Mouse (Mus musculus) left cerebral cortex, postnatal 25 days (tissue): Measurements from ENCODE around the gene Hoxd9. TPM values are rescaled to one million over a fixed set of nuclear protein-coding genes. Genes with fewer than 3 reads are reported as not detected.

ENCODE experiments used
- DNase-seq, 2 experiments: peaks; one replicate each; pipeline ENCODE4 v3.0.0; 2022; ENCODE audit warnings: low spot score in 2 of 2, mixed read lengths in 1 of 2
- intact Hi-C: fragments of 180-260 bp; cut with DNase I; formaldehyde crosslinking; loops from one replicate; pipeline ENCODE4 v1.15.1; 2025
- microRNA-seq, 2 experiments: library from miRNA; unstranded; fragments of <30 nt; microRNA quantifications; one replicate each; pipeline ENCODE4 v1.2.0; 2022
- total RNA-seq, 2 experiments: library from RNA; stranded (reverse); gene quantifications; 2 replicates each; pipeline ENCODE4 v1.2.3; 2021

Gene Hoxd9
- total RNA-seq, 2 experiments from 2014 or later, result not detected

GRCm38 (mm10) chr2:74738623-74739475 lies 41.3 kb downstream of the Hoxd9 start:
- intact Hi-C loops, result loop anchor here (10.0 kb wide), 1 partner anchor 1464 kb away; the partner anchor contains the start of gene Sp9
- DNase-seq, result no peak

DNA sequence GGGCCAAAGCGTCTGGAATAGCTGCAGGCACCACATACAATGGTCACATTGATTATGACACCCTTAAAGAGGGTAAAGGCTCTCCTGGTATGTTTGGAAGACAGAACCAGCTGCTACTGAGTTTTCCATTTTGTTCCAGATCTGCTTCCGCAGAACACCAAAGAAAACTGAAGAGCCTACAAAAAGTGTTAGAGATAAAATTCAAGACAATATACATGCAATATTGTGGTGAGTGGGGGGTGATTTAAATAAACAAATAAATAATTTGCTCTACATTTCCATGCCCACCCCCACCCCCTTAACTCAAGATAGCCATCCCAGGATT lies 41.9 kb downstream of the Hoxd9 start:
- intact Hi-C loops, result loop anchor here (10.0 kb wide), 1 partner anchor 1465 kb away; the partner anchor contains the start of gene Sp9
- DNase-seq, result no peak

GRCm38 (mm10) chr2:74739869-74740268 lies 42.3 kb downstream of the Hoxd9 start:
- DNase-seq, result no peak
- intact Hi-C loops, result loop anchor here (10.0 kb wide), 2 partner anchors 685 to 1465 kb away; partner anchors contain the start of gene Sp9

DNA sequence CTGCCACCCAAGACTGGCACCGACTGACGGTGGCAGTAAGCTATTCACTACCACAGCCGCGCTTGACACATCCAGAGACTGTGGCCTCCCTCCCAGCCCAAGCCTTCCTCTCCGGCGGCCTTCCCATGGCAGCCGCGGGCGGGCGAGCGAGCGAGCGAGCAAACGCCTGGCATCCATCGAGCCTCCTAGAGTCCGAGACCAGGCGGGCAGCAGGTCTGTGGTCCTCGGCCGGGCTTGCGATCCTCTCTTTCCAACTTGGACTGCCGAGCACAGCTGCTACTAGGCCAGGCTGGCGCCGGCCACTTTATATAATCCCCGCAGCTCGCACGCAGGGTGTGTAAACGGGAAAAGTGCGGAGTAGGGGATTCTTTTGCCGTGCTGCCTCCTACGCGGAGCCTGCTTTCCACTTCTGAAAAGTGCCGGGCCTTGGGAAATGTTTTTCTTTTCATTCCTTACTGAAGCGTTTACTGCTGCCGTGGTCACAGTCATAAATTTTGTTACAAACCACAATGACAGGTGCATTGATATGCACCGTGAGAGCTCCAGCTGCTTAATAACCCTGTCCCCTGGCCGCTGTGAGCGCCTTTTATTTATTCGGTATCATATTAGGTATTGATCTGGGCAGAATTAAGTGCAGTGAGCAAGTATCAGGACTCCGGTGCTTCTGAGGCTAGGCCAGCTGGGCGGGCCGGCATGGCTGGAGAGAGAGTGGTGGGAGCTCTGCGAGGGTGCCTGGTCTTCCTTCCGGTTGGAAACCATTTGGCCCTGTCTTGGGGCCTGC lies 43.0 kb downstream of the Hoxd9 start:
- DNase-seq, result no peak
- intact Hi-C loops, result loop anchor here (10.0 kb wide), 1 partner anchor 684 kb away; no protein-coding TSS in a partner anchor

DNA sequence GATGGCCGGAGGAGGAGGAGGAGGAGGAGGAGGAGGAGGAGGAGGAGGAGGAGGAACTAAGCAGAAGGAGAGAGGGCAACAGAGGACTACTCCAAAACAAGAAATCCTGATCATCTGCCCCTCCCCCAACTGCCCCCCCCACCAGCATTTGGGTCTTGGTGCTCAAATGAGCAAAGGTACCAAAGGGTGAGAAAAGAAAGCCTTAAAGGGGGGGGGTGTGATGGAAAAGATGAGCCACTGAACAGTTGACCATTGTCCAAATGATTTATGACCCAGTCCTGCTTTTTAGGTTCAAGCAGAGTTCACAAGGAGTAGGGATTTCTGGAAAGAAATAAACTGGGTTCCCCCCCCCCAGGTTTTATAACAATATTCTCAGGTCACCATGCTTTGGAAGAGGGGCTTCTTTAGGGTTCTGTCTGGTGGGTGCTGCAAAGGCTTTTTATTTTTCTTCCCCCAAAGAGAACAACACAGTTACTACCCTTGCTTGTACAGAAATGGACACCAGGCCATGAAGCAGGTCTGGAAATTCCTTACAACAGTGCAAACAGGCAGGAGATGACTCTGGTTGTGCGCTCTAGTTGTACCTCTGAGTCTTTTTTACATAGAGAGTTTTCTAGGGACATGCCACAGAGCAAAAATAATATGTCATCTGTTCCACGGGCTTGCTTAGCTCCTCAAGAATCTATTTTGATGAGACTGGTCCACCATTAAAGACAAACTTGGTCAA lies 43.9 kb downstream of the Hoxd9 start:
- no peak for DNase-seq
- intact Hi-C loops, result loop anchor here (10.0 kb wide), 1 partner anchor 683 kb away; no protein-coding TSS in a partner anchor

GRCm38 (mm10) chr2:74741979-74742277 lies 44.4 kb downstream of the Hoxd9 start:
- DNase-seq, result no peak
- intact Hi-C loops, result loop anchor here (10.0 kb wide), 1 partner anchor 683 kb away; no protein-coding TSS in a partner anchor

DNA sequence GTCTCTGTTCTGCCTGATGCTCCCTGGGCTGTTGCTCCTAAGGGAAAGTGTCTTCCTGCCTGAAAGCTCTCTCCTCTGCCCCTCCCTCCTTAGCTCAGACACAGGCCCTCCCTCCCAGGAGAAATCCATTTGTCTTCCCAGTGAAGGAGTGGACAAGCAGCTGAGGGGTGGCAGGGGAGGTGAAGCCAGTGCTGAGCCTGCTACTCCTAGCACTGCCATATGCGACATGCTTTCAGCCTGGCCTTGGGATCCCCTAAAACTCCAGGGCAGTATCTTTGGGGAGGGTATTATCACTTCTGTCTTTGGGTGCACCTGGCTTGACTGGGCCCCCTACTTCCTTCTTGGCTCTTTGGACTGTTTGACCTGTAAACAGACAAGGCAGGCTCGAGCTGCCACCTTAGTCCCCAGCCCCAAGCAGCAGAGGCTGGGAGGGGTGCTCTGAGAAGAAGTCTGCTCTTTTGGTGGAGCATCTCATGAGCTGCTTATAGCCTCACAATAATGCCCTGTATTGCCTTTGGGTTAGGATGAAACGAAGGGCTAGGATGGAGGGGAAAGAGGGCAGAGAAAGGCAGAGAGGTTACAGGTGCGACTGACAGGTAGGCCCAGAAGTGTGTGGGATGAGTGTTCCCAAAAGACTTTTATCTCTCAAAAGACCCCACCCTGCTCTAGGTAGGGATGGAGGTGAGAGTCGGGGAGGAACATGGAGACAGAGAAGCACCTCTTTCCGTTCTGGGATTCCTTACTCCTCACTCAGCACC lies 48.2 kb downstream of the Hoxd9 start:
- intact Hi-C loops, result loop anchor here (5.0 to 10.0 kb wide), 2 partner anchors 93 to 679 kb away; no protein-coding TSS in a partner anchor

DNA sequence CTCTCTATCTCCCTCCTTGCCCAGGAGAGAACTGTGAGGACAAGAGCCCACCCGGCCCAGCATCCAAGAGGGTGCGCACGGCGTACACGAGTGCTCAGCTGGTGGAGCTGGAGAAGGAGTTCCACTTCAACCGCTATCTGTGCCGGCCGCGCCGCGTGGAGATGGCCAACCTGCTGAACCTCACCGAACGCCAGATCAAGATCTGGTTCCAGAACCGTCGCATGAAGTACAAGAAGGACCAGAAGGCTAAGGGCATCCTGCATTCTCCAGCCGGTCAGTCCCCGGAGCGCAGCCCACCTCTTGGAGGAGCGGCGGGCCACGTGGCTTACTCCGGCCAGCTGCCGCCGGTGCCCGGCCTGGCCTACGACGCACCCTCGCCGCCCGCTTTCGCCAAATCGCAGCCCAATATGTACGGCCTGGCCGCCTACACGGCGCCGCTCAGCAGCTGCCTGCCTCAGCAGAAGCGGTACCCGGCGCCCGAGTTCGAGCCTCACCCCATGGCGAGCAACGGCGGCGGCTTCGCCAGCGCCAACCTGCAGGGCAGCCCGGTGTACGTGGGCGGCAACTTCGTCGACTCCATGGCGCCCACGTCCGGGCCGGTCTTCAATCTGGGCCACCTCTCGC lies 48.9 kb downstream of the Hoxd9 start:
- no peak for DNase-seq
- intact Hi-C loops, result loop anchor here (5.0 to 10.0 kb wide), 2 partner anchors 94 to 678 kb away; no protein-coding TSS in a partner anchor

More for the DNA sequence above, 48.2 kb downstream of the Hoxd9 start:
- DNase-seq, result no peak

DNA sequence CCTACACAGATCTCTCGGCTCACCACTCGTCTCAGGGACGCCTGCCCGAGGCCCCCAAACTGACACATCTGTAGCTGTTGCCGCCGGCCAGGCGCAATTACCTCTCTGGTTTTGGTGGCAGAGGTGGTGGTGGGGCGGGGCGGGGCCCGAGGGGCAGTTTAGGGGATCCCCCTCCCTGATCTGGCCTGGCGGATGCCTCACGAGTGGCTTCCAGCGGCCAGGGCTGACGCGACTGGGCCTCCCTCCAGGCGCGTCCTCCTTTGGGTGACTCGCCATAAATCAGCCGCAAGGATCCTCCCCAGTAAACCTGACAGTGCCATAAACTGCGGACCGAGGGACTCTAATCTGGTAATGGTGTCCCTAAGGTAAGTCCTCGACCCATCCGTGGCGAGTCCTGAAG lies 49.5 kb downstream of the Hoxd9 start:
- no peak for DNase-seq
- intact Hi-C loops, result loop anchor here (5.0 to 10.0 kb wide), 2 partner anchors 95 to 678 kb away; no protein-coding TSS in a partner anchor

- DNase-seq, result no peak
- intact Hi-C loops, result loop anchor here (5.0 to 10.0 kb wide), 2 partner anchors 95 to 677 kb away; no protein-coding TSS in a partner anchor
Observed at GRCm38 (mm10) chr2:74747661-74748141, 50.2 kb downstream of the Hoxd9 start.

DNA sequence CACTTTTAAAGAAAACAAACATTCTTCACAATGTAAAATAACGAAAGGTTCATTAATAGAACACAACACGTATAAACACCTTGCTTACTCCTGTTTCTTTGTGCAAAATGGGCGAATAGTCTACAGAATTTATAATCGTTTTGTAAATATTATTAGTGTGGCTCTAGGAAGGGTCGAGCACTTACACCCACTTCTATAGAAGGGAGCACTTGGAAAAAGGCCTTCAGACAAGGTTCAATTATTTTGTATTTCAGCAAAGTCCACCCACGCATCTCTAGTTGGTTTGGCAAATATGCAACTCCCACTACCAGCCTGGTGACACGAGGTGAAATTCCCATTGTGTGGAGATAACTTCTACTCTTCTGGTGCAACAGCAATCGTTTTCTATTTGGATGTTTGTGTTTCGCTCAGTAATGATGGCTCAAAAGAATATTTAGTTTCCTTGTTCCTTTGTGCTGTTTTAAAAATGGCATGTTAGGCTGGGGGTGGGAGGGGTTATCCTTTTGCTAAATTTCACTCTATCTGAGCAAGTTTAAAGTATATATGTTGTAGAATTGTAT lies 51.0 kb downstream of the Hoxd9 start:
- intact Hi-C loops, result loop anchor here (5.0 to 10.0 kb wide), 2 partner anchors 96 to 676 kb away; no protein-coding TSS in a partner anchor
- DNase-seq, result no peak

DNA sequence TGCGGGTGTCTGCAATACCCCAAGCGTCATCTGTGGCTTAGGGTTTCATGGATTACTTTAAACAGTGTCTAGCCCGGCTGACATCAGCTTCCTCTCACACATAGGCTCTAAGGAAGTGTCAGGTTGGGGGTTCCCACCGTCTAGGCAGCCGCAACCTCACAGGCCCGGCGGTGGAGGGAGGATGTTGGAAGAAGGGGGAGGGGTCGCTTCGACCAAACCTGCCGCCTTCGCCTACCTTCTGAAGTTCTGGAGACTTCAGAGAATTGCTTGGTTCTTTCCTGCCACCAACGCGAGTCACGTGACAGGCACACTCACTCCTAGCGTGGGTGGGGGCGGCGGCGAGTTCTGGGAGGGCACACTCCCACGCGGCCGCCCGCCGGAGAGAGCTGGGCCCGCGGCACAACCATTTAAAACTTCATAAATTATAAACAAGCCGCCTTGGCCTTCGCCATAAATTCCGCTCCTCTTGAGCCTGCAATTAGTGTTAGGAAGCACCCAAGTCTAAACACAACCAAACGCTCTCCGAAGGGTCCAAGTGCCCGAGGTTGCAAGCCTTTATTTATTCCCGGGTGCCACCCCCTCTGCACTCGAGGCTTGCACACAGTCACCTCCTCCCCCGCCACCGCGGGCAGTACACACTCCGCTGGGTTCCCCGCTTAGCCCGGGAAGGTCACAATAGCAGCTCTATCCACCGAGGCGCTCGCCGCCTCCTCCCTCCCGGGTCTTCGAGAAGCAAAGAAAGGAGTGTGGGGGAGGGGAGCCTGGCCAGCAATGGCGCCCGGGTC lies 52.0 kb downstream of the Hoxd9 start:
- DNase-seq, result no peak
- intact Hi-C loops, result loop anchor here (5.0 to 10.0 kb wide), 2 partner anchors 97 to 675 kb away; no protein-coding TSS in a partner anchor

Small RNA genes lying within 50 kb of the gene (microRNA-seq; reads per million reads assigned to microRNA genes)
- gene Gm44463 (0 reads per million in 2 experiments), gene Mir10b (15.1 to 35.2 reads per million in 2 experiments)

Other genes with a start within 250 kb of the Hoxd9 start
- 10 to 100 TPM; 69.7 to 77.6 TPM for gene Lnpk, start 118.3 kb upstream of the Hoxd9 start, total RNA-seq
- not detected for gene Evx2, start 38.2 kb upstream of the Hoxd9 start, total RNA-seq
- not detected for gene Hoxd13, start 29.4 kb upstream of the Hoxd9 start, total RNA-seq
- not detected for gene Hoxd12, start 22.7 kb upstream of the Hoxd9 start, total RNA-seq
- not detected for gene Hoxd11, start 18.2 kb upstream of the Hoxd9 start, total RNA-seq
- not detected for gene Hoxd10, start 5.8 kb upstream of the Hoxd9 start, total RNA-seq
- gene Hoxd8, start 6.9 kb downstream of the Hoxd9 start, total RNA-seq, result under 1 TPM in 1 of 2 experiments, not detected in 1; 0.14 TPM
- gene Hoxd3, start 14.2 kb downstream of the Hoxd9 start, total RNA-seq, result not detected
- gene Hoxd4, start 14.2 kb downstream of the Hoxd9 start, total RNA-seq, result not detected
- not detected for gene Gm28230, start 29.0 kb downstream of the Hoxd9 start, total RNA-seq
- gene Hoxd1, start 65.3 kb downstream of the Hoxd9 start, total RNA-seq, result under 1 TPM in 1 of 2 experiments, not detected in 1; 0.37 TPM
- 10 to 100 TPM; 43.5 to 49.0 TPM for gene Mtx2, start 128.1 kb downstream of the Hoxd9 start, total RNA-seq